Mouse (Mus musculus) heart, postnatal 0 days (tissue): ENCODE data around the gene Xrn2. TPM values are rescaled to one million over a fixed set of nuclear protein-coding genes. Genes with fewer than 3 reads are reported as not detected.

ENCODE experiments used
- ATAC-seq: fragments of 200-750 bp; cut with Nextera tagmentation; 2 replicates; pipeline ENCODE4 v1.8.0; 2017; ENCODE audit warnings: low read depth, moderate number of reproducible peaks, moderate library complexity; ENCODE audit not compliant: insufficient read depth
- DNase-seq: peaks from one replicate; pipeline ENCODE4 v3.0.0-alpha.2; 2016; ENCODE audit warnings: low spot score
- H3K27ac ChIP-seq: fragments of 300-500 bp; sonication (generic); 2 replicates; pipeline ENCODE4 v1.5.1; 2014; ENCODE audit warnings: low read depth, mild to moderate bottlenecking
- H3K27me3 ChIP-seq: fragments of 300-500 bp; sonication (generic); 2 replicates; pipeline ENCODE4 v1.6.1; 2014; ENCODE audit warnings: low read length, mixed read lengths; ENCODE audit not compliant: control insufficient read depth, insufficient read depth
- H3K36me3 ChIP-seq: fragments of 300-500 bp; sonication (generic); replicated peaks from 2 replicates; pipeline ENCODE4 v1.6.1; 2014; ENCODE audit warnings: low read length, mixed read lengths; ENCODE audit not compliant: control insufficient read depth, insufficient read depth
- H3K4me1 ChIP-seq: fragments of 300-500 bp; sonication (generic); 2 replicates; pipeline ENCODE4 v1.6.1; 2014; ENCODE audit warnings: antibody characterized with exemption; ENCODE audit not compliant: control insufficient read depth, insufficient read depth
- H3K4me2 ChIP-seq: fragments of 300-500 bp; sonication (generic); 2 replicates; pipeline ENCODE4 v1.6.1; 2014; ENCODE audit warnings: low read depth, mild to moderate bottlenecking, low read length, moderate library complexity
- H3K4me3 ChIP-seq: fragments of 300-500 bp; sonication (generic); 2 replicates; pipeline ENCODE4 v1.5.1; 2014; ENCODE audit warnings: low read depth, low read length
- H3K9ac ChIP-seq: fragments of 300-500 bp; sonication (generic); replicated peaks from 2 replicates; pipeline ENCODE4 v1.6.1; 2014; ENCODE audit warnings: low read depth, low read length, mixed read lengths
- H3K9me3 ChIP-seq: fragments of 300-500 bp; sonication (generic); replicated peaks from 2 replicates; pipeline ENCODE4 v1.6.1; 2016; ENCODE audit warnings: low read length; ENCODE audit not compliant: control insufficient read depth
- CTCF ChIP-seq: IDR thresholded peaks from 2 replicates; pipeline ENCODE4 v1.5.1; 2016; ENCODE audit warnings: antibody characterized with exemption, control low read depth, low read depth
- EP300 ChIP-seq: IDR thresholded peaks from 2 replicates; pipeline ENCODE4 v1.6.1; 2016; ENCODE audit warnings: antibody characterized with exemption, low read depth
- WGBS: fragments of 180-500 bp; shearing (Covaris S2); extraction: QIAGEN DNeasy Blood & Tissue Kit; methylation state at CpG from one replicate; pipeline ENCODE4 v1.1.7; 2014; 5-methylcytosine and 5-hydroxymethylcytosine counted together
- polyA plus RNA-seq: library from polyadenylated mRNA; unstranded; fragments of >200 nt; fragmentation: Nextera tagmentation; extraction: Ambion mirVana; gene quantifications from 2 replicates; pipeline ENCODE4 v1.2.1, GENCODE M21; 2015
- total RNA-seq: library from RNA; depleted of rRNA; stranded (reverse); fragments of >200 nt; gene quantifications from 2 replicates; pipeline ENCODE4 v1.2.3, GENCODE M21; 2014; ENCODE audit warnings: low replicate concordance

Xrn2 gene
- total and polyA plus RNA-seq, 2 experiments from 2014 or later: 26.5 to 32.8 TPM

- Histone ChIP-seq H3K27ac (no peak overlapping the region), H3K9ac (no peak overlapping the region), H3K9me3 (no peaks in the 10 kb centered on the region), H3K27me3 (no peaks in the 10 kb centered on the region), H3K4me1 (peaks cover 4% of the 10 kb centered on the region; the same call in 1 of the 2 replicates), H3K4me2 (no peak overlapping the region), H3K36me3 (no peaks in the 10 kb centered on the region), H3K4me3 (no peak overlapping the region)
- DNase-seq: no peak
- 39% methylated on average over 1 of the region's 1 CpGs for WGBS
- no peak for TF ChIP-seq CTCF
- no peak for TF ChIP-seq EP300
- ATAC-seq: no peak
Measured at GRCm38 (mm10) chr2:146985807-146986206, 27.0 kb upstream of the Xrn2 start.

GRCm38 (mm10) chr2:146986429-146986828 is 26.4 kb upstream of the Xrn2 start:
- TF ChIP-seq EP300 (no peak), CTCF (no peak)
- H3K4me2 ChIP-seq: no peak overlapping the region
- H3K4me3 ChIP-seq: no peak overlapping the region
- H3K4me1 ChIP-seq: peaks cover 4% of the 10 kb centered on the region; the same call in 1 of the 2 replicates
- H3K9me3 ChIP-seq: no peaks in the 10 kb centered on the region
- no peak overlapping the region for H3K27ac ChIP-seq
- H3K36me3 ChIP-seq: no peaks in the 10 kb centered on the region
- DNase-seq (no peak), ATAC-seq (no peak)
- no peaks in the 10 kb centered on the region for H3K27me3 ChIP-seq
- H3K9ac ChIP-seq: no peak overlapping the region

- TF ChIP-seq EP300 (no peak), CTCF (no peak)
- Histone ChIP-seq H3K4me1 (no peaks in the 10 kb centered on the region), H3K27me3 (no peaks in the 10 kb centered on the region), H3K4me2 (no peak overlapping the region), H3K9me3 (no peaks in the 10 kb centered on the region), H3K4me3 (no peak overlapping the region), H3K9ac (no peak overlapping the region), H3K27ac (no peak overlapping the region), H3K36me3 (no peaks in the 10 kb centered on the region)
- WGBS: 63% methylated on average over 2 of the region's 2 CpGs
- DNase-seq (no peak), ATAC-seq (no peak)
Measured at GRCm38 (mm10) chr2:147007265-147007664, 5.5 kb upstream of the Xrn2 start.

GRCm38 (mm10) chr2:147009084-147009483 is 3.7 kb upstream of the Xrn2 start:
- Histone ChIP-seq H3K4me2 (no peak overlapping the region), H3K9me3 (no peaks in the 10 kb centered on the region), H3K9ac (no peak overlapping the region), H3K4me3 (no peak overlapping the region), H3K36me3 (no peaks in the 10 kb centered on the region), H3K4me1 (no peaks in the 10 kb centered on the region), H3K27ac (no peak overlapping the region), H3K27me3 (no peaks in the 10 kb centered on the region)
- ATAC-seq (no peak), DNase-seq (no peak)
- TF ChIP-seq CTCF (no peak), EP300 (no peak)

GRCm38 (mm10) chr2:147010141-147010540 is 2.7 kb upstream of the Xrn2 start:
- no peak overlapping the region for H3K4me2 ChIP-seq
- no peak overlapping the region for H3K4me3 ChIP-seq
- H3K27me3 ChIP-seq: no peaks in the 10 kb centered on the region
- no peaks in the 10 kb centered on the region for H3K9me3 ChIP-seq
- ATAC-seq (no peak), DNase-seq (no peak)
- H3K27ac ChIP-seq: no peak overlapping the region
- no peak overlapping the region for H3K9ac ChIP-seq
- 84% methylated on average over 4 of the region's 4 CpGs for WGBS
- no peaks in the 10 kb centered on the region for H3K4me1 ChIP-seq
- TF ChIP-seq EP300 (no peak), CTCF (no peak)
- no peaks in the 10 kb centered on the region for H3K36me3 ChIP-seq

GRCm38 (mm10) chr2:147010952-147011351 is 1.8 kb upstream of the Xrn2 start:
- H3K4me2 ChIP-seq: no peak overlapping the region
- H3K4me1 ChIP-seq: no peaks in the 10 kb centered on the region
- WGBS: 91% methylated on average over 9 of the region's 9 CpGs
- no peaks in the 10 kb centered on the region for H3K9me3 ChIP-seq
- H3K9ac ChIP-seq: no peak overlapping the region
- no peaks in the 10 kb centered on the region for H3K27me3 ChIP-seq
- DNase-seq (no peak), ATAC-seq (no peak)
- no peaks in the 10 kb centered on the region for H3K36me3 ChIP-seq
- H3K4me3 ChIP-seq: no peak overlapping the region
- no peak for TF ChIP-seq CTCF
- TF ChIP-seq EP300: no peak
- no peak overlapping the region for H3K27ac ChIP-seq
